Mouse (Mus musculus): Measurements from ENCODE around the gene Col27a1.

Gene Col27a1

GRCm38 (mm10) chr4:63221096-63221958, 7.5 kb downstream of the Col27a1 start:
- intact Hi-C loops (cut with DNase I), result no loop called here

GRCm38 (mm10) chr4:63222246-63222645, 8.4 kb downstream of the Col27a1 start:
- intact Hi-C loops (cut with DNase I), result no loop called here

- intact Hi-C loops (cut with DNase I), result loop anchor here (5.0 kb wide), 1 partner anchor 37 kb away; no protein-coding TSS in a partner anchor
These were observed 11.6 kb downstream of the Col27a1 start for GRCm38 (mm10) chr4:63225373-63225772.

- intact Hi-C loops (cut with DNase I), result loop anchor here (5.0 kb wide), 1 partner anchor 36 kb away; no protein-coding TSS in a partner anchor
These were observed 12.5 kb downstream of the Col27a1 start for GRCm38 (mm10) chr4:63226164-63226882.

- intact Hi-C loops (cut with DNase I), result loop anchor here (5.0 kb wide), 1 partner anchor 35 kb away; no protein-coding TSS in a partner anchor
These were observed 13.1 kb downstream of the Col27a1 start for GRCm38 (mm10) chr4:63226883-63227235.

GRCm38 (mm10) chr4:63228943-63229342, 15.1 kb downstream of the Col27a1 start:
- intact Hi-C loops (cut with DNase I), result loop anchor here (5.0 kb wide), 1 partner anchor 33 kb away; no protein-coding TSS in a partner anchor

GRCm38 (mm10) chr4:63229991-63230581, 16.3 kb downstream of the Col27a1 start:
- intact Hi-C loops (cut with DNase I), result loop anchor here (5.0 kb wide), 1 partner anchor 32 kb away; no protein-coding TSS in a partner anchor

- intact Hi-C loops (cut with DNase I), result no loop called here
These were observed 17.3 kb downstream of the Col27a1 start for GRCm38 (mm10) chr4:63231121-63231520.

GRCm38 (mm10) chr4:63232542-63233020, 18.8 kb downstream of the Col27a1 start:
- intact Hi-C loops (cut with DNase I), result no loop called here

- intact Hi-C loops (cut with DNase I), result no loop called here
These were observed 20.0 kb downstream of the Col27a1 start for GRCm38 (mm10) chr4:63233557-63234452.

GRCm38 (mm10) chr4:63234852-63235251, 21.0 kb downstream of the Col27a1 start:
- intact Hi-C loops (cut with DNase I), result no loop called here

- intact Hi-C loops (cut with DNase I), result no loop called here
These were observed 22.4 kb downstream of the Col27a1 start for GRCm38 (mm10) chr4:63236235-63236634.

GRCm38 (mm10) chr4:63237225-63237624, 23.4 kb downstream of the Col27a1 start:
- intact Hi-C loops (cut with DNase I), result no loop called here

- intact Hi-C loops (cut with DNase I), result no loop called here
These were observed 24.3 kb downstream of the Col27a1 start for GRCm38 (mm10) chr4:63238141-63238540.

GRCm38 (mm10) chr4:63238722-63239121, 24.9 kb downstream of the Col27a1 start:
- intact Hi-C loops (cut with DNase I), result no loop called here

- intact Hi-C loops (cut with DNase I), result no loop called here
These were observed 27.2 kb downstream of the Col27a1 start for GRCm38 (mm10) chr4:63241031-63241430.

GRCm38 (mm10) chr4:63247991-63248390, 34.2 kb downstream of the Col27a1 start:
- intact Hi-C loops (cut with DNase I), result no loop called here

- intact Hi-C loops (cut with DNase I), result no loop called here
These were observed 35.1 kb downstream of the Col27a1 start for GRCm38 (mm10) chr4:63248951-63249350.

- intact Hi-C loops (cut with DNase I), result no loop called here
These were observed 38.0 kb downstream of the Col27a1 start for GRCm38 (mm10) chr4:63251760-63252159.

- intact Hi-C loops (cut with DNase I), result no loop called here
These were observed 39.9 kb downstream of the Col27a1 start for GRCm38 (mm10) chr4:63253716-63254115.

GRCm38 (mm10) chr4:63254151-63254550, 40.3 kb downstream of the Col27a1 start:
- intact Hi-C loops (cut with DNase I), result no loop called here
